Mouse (Mus musculus): ENCODE measurements around the gene Tubb2b.

DNA sequence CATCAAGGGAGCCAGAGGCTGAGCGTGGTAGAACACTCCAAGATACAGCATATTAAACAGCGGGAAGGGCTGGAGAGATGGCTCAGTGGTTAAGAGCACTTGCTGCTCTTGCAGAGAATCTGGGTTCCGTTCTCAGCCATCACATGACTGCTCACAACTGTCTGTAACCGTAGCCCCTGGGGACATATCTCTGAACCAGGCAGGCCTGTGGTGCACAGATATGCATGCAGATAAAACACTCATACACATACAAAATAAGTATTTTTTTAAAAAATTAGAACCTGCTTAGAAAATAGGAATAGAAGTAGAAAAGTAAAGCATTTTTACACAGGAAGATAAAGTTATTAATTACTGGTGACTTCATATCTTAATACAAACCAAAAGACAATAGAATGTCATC is 11.4 kb downstream of the Tubb2b start:
- TF ChIP-seq CTCF (IDR thresholded peaks at IDR 0.05; ENCODE audit: control insufficient read depth, insufficient read depth, insufficient replicate concordance, low read depth, low read length) (no peak), POLR2A (IDR thresholded peaks at IDR 0.05; ENCODE audit: control insufficient read depth, low read depth, low read length) (no peak)
